Mouse (Mus musculus) c-Kit-negative CD71-positive TER-119-positive erythroid progenitor cells, embryonic 14.5 days (primary cell): ENCODE data around the gene L3mbtl3.

Source experiments
- DNase-seq: peaks from one replicate; pipeline ENCODE4 v3.0.0-alpha.2; 2013; ENCODE audit warnings: low read depth, low spot score

Gene L3mbtl3

GRCm38 (mm10) chr10:26243203-26243602 lies 132.6 kb downstream of the L3mbtl3 start:
- no peak for DNase-seq

GRCm38 (mm10) chr10:26239090-26239489 lies 136.7 kb downstream of the L3mbtl3 start:
- no peak for DNase-seq

GRCm38 (mm10) chr10:26238559-26238958 lies 137.2 kb downstream of the L3mbtl3 start:
- no peak for DNase-seq

GRCm38 (mm10) chr10:26232071-26232653 lies 143.6 kb downstream of the L3mbtl3 start:
- no peak for DNase-seq

- DNase-seq = no peak
Measured at GRCm38 (mm10) chr10:26229488-26229887, 146.3 kb downstream of the L3mbtl3 start, which contains the start of gene Samd3. Gene Samd3 (plus strand): TSS chr10:26229707.

- DNase-seq = no peak
Measured at GRCm38 (mm10) chr10:26228187-26228586, 147.6 kb downstream of the L3mbtl3 start.

GRCm38 (mm10) chr10:26226734-26227133 lies 149.0 kb downstream of the L3mbtl3 start:
- no peak for DNase-seq

- DNase-seq = no peak
Measured at GRCm38 (mm10) chr10:26226241-26226640, 149.5 kb downstream of the L3mbtl3 start.
